Mouse (Mus musculus): ENCODE data around the gene Synrg.

Synrg gene

DNA sequence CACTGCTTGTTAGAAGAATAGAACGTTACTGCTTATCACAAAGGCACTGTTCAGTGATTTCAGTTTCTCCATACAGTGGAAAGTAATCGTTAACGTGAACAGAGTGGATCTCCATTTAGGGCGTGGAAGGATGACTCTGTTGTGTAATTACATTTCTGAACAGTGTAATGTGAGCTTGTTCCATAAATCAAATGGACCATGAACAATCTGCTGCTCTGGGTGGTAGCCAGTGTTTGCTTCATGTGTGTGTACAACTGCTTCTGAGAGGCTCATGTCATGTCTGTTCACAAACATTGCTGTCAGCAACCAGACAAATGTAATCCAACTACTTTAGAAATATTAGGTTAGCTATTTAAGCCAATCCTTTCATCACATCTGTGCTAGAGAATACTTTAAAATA lies 27.5 kb downstream of the Synrg start:
- no peak for DNase-seq

DNA sequence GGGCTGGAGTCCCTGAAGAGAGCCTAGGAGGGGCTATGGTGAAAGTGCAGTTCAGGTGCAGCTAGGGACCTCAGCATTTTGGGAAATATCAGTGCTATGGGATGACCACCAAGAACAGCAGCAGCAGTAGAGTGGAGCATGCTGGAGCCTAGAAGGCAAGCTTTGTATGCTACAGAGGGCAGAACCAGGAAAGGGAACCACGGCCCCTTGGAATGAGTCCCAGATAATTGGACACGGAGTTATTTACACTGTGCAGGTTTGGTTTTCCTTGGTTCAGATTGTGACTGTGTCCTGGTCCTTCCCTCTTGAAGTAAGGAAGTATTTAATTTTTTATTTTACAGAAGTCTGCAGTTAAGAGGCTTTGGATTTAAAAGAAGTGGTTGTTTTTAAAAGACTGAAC lies 29.2 kb downstream of the Synrg start:
- DNase-seq: no peak

DNA sequence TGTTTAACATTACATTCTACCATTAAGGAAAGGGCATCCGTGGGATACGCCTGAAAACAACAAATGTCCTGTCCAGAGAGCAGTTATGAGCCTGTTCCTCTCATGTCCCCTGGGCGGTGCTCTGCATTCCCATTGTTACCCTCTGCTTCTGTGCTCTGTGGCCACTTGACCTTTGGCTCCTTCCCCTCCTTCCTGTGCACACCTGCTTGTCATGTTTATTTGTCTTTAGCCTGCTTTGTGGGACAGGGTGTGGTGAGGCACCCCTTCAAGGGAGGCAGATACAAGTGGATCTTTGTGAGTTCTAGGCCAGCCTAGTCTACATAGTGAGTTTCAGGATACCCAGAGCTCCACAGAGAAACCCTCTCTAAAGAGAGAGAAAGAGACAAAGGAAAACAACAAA lies 30.3 kb downstream of the Synrg start:
- DNase-seq: no peak

DNA sequence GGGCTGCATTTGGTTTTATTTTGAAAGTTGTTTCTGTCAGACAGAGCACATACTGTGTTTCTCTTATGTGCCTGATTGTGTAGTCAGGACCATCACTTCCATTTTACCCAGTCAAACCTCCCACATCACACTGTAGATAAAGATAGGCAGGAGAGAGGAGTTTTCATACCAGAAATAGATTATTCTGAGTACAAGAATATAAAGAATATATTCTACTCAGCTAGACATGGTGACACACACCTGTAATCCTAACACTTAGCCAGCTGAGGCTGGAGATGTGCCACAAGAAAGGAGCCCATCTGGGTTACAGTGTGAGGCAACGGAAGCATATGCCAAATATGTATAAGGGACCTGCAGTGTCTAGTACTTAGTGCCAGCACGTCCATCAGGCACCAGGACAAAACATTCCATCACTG lies 31.3 kb downstream of the Synrg start:
- no peak for DNase-seq

DNA sequence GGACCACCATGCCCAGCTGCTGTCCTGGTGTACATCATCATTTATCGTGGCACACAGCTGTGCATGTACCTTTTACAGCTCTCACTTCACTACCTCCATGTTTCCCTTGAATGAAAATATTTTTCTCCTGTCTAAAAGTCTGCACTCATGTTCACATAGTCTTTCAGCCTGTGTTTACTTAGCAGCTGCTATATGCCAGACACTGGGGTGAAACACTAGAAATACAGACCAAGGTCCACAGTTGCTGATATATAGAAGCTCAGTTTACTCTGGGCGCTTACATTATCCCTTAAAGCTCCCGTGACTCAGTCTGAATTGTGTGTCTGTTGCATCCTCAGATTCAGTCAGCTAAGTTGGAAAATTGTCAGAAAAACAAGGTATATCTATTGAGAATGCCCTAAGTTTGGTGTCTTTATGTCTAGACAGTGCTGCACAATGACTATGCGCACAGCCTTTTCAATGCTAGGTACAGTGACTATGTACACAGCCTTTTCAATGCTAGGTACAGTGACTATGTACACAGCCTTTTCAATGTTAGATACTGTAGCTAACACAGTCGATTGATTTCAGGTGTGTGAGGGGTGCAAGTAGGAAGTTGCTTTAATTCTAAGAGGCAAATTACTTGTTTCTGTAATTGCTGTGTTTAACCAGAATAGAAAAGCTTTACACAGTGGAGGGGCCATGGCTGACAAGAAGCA lies 33.1 kb downstream of the Synrg start:
- DNase-seq: no peak

DNA sequence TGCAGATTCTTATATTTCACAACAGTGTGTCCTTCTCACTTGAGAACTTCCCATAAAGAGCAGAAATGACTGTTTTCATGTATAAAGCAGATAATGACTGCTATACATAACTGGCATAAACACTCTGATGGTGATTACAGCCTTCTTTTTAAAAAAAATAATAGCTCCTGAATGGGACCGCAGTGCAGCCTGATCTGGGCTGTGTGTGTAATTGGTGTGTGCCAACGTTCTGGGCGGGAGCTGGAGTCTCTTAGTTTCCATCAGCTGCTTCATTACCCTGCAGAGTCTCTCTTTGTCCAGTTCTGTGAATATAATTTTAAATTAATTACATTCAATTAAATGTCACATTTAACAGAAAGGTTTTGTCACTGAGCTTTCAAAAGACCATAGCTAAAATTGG lies 34.8 kb downstream of the Synrg start:
- no peak for DNase-seq

DNA sequence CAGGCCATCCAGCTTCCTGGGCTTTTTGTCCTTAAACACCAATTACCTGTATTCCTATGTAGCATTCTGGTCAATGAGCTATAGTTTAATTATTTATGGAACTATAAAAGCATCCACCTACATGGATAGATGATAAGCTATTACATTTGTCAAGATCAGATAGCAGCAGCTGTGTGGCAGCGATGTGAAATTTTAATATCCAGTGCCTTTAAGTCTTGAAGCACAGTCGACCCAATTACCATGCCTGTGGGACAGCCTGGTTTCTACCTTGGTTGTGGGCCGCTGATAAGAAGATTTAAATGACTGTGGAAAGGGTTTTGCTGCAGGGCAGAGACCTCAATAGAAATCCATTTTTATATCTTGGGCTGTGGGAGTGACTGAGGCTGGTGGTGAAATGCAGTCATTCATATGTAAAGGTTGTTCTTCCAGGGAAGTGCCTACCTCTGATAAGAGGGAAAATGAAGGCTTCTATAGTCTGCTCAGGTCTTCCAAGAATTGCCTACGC lies 35.2 kb downstream of the Synrg start:
- DNase-seq: no peak

DNA sequence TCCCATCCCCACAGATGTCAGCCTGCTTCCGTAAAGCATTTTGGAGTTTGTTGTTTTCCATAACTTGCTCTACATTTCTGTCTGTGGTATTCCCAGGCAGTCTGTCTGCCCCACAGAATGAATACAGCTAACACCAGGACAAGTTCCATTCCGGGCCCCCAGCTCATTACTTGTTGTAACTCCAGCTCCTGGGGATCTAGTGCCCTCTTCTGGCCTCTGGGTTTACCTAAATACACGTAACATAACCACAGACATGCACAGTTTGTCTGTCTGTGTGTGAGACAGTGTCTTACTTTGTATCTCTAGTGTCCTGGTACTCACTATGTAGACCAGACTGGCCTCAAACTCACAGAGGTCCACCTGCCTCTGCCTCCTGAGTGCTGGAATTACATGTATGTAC lies 37.0 kb downstream of the Synrg start:
- no peak for DNase-seq

DNA sequence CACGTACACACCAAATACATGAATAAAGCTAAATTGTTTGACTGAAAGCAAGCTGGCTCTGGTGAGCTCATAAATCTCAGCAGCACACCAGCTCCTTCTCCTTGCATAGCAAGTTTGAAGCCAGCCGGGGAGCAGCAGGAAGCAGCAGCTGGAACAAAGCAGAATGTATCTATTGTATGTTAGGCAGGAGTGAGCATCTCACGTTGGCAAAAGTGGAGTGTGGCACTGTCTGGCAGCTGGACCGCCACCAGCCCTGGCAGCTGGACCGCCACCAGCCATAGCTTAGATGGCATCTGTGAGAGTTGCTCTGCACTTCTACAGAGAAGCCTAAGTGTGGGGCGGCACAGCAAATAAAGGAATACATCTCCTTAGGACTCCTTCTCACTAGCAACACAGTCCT lies 39.8 kb downstream of the Synrg start:
- no peak for DNase-seq

DNA sequence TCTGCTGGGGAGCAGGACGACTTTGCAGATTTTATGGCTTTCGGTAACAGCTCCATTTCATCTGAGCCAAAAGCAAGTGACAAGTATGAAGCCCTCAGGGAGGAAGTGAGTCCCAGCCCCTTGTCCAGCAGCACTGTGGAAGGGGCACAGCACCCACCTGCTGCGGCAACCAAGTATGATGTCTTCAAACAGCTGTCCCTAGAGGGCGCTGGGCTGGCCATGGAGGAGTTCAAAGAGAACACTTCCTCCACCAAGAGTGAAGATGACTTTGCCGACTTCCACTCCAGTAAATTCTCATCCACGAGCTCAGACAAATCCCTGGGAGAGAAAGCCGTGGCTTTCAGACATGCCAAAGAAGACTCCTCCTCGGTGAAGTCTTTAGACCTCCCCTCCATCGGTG lies 44.8 kb downstream of the Synrg start:
- no peak for DNase-seq

DNA sequence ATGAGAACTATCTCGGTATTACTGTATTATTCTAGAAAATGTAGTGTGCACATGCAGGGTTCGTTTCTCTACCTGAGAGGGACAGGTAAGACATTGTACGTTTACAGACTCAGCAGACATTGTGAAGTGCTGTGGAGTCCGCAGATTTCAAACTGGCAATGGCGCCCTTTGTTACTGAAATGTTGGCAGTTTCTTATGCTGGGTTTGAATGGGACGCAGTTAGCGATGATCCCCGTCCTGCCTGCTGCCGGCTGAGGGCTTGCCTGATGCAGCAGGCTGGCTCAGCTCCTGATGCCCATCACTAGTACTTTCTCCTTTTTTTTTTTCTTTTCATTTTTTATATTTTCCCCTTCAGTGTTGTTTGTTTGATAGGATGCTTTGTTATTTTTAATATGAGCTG lies 46.2 kb downstream of the Synrg start:
- no peak for DNase-seq

DNA sequence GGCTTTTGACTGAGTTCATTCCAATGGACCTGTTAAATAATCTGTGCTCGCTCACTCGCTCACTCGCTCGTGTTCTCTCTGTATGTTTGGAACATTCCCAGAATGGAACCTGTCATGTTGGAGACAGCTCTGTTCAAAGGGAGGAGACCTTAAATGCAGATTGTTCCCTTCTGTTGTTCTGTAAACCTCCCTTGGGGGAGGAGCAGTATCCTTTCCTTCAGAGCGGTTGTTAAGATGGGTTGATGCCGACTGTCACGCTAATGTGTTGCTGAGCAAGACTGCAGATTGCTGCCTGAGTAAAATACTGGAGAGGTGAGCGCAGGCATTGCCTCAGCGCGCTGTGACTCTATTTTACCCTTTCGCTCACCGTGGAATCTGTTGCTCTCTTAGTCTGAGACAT lies 46.8 kb downstream of the Synrg start:
- no peak for DNase-seq

DNA sequence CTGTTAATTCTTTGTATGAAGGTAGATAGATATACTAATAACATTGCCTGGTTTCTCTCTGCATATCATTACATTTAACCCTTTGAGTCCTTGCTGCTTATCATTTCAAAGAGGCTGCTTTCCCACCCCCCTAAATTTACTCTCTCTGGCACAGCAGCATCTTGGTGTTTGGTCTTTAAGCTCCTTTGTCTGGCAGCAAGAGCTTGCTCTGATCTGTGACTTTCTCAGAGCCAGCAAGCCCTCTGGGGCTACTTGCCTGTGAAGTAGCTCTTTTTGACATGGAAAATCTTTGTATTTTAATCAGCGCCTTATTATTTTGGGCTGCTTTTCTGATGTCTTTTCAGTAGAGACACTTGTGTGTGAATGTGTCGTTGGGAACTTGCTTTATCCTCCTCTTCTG lies 47.3 kb downstream of the Synrg start:
- DNase-seq: no peak

DNA sequence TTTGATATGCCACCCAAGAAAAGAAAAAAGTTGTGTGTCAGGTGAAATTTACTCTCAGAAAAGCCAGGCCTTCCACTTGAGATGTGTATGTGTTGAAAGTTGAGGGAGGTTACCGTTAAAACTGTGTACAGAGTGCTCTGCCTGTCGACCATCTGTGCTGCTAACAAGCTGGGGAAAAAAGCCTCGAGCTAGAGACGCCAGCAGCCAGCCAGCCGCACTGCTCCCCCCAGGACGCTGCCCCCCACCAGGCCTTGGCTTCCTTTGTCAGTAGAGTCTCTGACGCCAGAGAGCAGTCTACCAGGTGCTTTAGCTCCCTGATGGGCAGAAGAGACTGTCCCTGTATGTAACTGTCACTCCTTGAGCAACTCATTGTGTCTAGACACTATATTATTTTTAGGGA lies 48.9 kb downstream of the Synrg start:
- peak; percentile 37 for DNase-seq

DNA sequence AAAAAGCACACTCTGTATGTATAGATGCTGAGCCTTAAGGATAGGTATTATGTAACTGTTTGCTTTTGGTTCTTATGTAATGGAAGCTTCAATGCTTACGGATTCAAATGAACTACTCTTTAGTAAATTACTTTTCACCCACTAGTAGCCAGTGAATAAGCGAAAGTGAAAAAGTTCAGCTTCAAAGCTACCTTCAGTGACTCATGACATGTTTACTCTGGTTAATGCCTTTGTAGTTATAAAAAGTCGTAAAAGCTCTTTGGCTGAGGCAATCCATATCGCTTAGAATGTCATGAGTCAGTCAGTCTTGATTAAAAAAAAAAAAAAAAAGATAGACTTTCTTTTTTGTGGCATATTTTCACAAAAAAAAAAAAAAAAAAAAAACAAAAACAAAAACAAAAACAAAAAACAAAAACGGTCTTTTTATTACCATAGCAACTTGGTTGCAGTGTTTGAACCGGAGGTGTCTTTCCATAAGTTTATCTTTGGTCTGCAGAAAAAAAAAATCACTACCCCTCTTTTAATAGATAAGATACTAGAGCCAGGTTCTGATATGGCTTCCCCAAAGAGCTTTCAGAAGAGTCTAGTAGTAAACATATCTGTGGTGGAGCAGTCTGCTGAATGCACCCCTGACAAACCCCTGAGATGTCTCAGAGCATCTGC lies 52.0 kb downstream of the Synrg start:
- DNase-seq: no peak

DNA sequence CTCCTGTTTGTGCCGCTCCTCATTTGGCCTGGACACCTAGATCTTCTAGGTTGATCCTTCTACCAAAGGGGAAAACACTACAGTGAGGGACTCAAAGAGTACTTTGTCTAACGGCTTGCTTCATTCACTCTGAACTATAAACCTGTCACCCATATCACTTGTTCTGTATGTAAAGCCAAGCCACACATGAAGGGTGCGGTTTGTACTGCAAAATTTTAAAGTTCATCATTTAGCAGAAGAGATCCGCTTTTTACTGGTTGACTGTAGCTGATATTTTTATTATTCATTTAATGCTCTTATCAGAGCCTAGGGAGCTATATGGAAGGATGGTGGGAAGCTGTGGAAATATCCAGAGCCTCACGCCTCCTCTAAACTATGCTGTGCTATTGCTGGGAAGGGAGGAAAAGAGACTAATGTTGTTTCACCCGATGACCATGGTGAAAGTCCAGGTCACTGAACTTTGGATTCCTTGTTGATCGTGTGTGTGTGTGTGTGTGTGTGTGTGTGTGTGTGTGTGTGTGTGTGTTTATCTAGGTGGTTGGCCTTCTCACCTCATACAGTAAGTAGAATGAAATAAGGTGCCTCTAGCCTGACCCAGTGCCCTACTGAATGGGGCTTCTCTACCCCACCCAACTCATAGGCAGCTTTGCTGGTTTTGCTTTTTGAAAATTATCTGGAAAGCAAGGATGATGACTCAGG lies 52.7 kb downstream of the Synrg start:
- DNase-seq: no peak

DNA sequence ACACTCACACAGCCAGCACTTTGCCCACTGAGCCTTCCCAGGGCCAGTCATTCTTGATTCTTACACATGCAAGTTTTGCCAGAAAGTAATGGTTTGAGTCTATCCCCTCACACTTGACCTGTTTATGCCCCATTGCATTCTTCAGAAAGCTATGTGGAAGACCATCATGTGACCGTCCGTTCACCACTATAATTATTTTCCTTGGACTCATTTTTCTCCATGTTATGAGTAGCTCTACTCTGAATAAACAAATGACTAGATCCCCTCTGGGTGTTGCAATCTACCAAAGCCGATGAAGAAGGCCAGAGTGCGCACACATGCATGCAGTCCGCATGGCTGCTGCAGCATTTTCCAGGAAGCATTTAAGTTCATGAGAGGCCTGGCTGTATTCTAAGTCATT lies 63.0 kb downstream of the Synrg start:
- DNase-seq: no peak

DNA sequence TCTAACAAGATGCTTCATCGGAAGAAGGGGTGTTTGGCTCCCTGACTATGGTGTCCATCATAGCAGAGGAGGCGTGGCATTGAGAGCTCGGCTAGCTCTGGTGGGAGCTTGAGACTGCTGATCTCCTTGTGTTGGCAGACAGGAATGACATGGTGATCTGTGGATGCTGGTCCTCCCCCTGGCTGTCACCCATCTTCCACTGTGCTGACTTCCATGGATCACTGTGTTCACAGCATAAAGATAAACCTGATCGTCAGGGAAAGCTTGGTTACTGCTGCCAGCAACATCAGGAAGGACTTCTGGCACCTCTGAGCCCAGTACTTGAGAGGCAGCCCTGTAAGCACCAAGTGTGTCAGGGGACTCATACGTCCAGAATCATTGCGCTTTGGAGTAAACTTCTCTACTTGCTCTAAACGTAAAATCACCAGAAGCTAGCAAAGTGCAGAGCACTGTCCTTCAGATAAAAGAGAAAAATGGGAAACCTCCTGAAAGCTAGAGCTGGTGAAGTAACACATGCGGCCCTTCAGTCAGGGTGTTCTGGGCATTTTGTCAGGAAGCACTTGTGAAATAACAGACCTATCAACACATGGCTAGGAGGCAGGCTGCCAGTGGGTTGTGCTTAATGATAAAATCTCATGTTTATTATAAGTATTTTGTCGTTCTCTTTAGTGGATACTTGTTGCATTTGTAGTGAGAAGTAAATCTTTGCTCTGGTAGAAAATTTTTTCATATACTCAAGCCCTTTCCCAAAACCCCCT lies 64.2 kb downstream of the Synrg start:
- no peak for DNase-seq

DNA sequence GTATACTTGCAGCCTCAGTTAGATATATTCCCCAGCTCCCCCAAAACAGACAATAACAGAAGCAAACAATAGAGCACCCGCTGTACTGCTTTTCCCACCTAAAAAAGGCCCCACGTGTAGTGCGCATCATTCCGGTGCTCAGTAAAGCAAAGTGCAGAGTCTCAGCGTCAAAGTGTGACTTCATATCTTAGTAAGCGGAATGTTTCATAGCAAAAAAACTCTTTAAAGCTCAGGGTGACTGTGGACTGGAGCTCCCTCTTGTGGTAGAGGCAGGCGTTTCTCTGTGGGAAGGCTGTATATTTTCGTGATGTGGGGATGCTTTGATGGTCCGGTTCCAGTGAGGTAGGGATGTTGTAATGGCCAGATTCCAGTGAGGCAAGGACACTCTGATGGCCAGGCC lies 67.7 kb downstream of the Synrg start:
- peak; percentile 36 for DNase-seq

DNA sequence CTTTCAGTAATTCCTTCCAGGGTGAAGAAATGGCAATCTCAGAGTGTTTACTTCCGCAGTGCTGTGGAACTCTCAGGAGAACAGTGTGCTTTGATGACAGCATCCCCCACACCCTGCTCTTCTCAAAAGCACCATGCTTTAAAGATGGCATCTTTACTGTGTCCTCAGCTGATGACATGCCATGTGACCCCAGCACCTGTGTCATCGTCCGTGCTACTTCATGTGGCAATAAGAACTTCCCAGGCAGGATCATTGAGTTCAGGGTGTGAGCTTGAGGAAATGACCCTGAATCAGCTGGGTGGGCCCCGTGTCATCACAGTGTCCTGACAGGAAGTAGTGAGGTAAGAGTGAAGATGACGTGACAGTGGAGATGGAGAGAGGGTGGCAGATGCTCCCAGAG lies 68.3 kb downstream of the Synrg start:
- DNase-seq: no peak

DNA sequence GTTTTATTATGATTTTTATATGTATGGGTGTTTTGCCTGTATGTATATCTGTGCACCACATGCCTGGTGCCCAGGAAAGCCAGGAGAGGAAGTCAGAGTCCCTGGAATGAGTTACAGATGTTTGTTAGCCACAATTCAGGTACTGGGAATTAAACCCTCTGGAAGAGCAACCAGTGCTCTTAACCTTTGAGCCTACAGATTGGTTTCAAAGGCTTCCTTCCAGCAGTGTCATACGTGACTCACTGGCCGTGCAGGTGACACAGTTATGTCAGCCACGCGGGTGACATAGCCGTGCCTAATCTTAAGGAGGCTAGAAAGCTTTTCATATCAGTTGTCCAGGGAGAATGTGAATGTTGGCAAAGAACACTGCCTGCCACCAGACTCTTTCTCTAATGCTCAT lies 69.4 kb downstream of the Synrg start:
- DNase-seq: no peak

DNA sequence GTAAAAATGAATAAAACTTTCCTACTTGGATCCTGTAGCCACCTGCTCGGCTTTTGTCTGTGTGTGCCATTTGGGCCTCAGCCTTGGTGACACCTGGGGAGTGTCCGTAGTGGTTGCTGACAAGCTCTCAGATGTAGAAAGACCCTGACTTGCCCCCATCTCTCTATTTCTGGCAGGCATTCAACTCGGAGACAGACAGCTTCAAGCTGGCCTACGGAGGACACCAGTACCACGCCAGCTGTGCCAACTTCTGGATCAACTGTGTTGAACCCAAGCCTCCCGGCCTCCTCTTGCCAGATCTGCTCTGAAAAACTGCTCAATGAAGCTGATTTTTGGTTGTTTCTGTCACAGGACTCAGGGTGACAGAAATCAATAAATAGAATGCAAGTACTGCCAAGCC lies 76.4 kb downstream of the Synrg start:
- DNase-seq: no peak

Measured in right cerebral cortex, postnatal 4 days (tissue).